Mouse (Mus musculus): ENCODE results near the gene Lcor. TPM values are rescaled to one million over a fixed set of nuclear protein-coding genes. Genes with fewer than 3 reads are reported as not detected.

Gene Lcor
- polyA plus RNA-seq, 1 experiment from 2014 or later = 14.0 TPM

GRCm38 (mm10) chr19:41481887-41482189, 599 bp upstream of the Lcor start:
- Histone ChIP-seq H3K4me2 (ENCODE audit: low read length) (peak overlapping the region; percentile 98), H3K27ac (peak overlapping the region; percentile 98), H3K36me3 (ENCODE audit: insufficient read depth, low read length) (no peaks in the 10 kb centered on the region), H3K4me1 (replicated peaks; ENCODE audit: insufficient read depth, low read length) (peaks cover 13% of the 10 kb centered on the region; the same call in 1 of the 2 replicates), H3K4me3 (replicated peaks; ENCODE audit: low read depth, low read length) (peak overlapping the region; percentile 95), H3K9ac (ENCODE audit: low read depth, low read length) (peak overlapping the region; percentile 92), H3K27me3 (ENCODE audit: insufficient read depth, low read length) (no peaks in the 10 kb centered on the region), H3K9me3 (replicated peaks; ENCODE audit: low read length) (no peaks in the 10 kb centered on the region)
- no peak for TF ChIP-seq CTCF (IDR thresholded peaks at IDR 0.05; ENCODE audit: low read depth)
- 2% methylated on average over 6 of the region's 6 CpGs for WGBS
- ATAC-seq (replicated peaks; ENCODE audit: low FRiP score, low read depth) (no peak), DNase-seq (ENCODE audit: low spot score) (no peak)

- ATAC-seq (replicated peaks; ENCODE audit: low FRiP score, low read depth) (peak; percentile 82), DNase-seq (ENCODE audit: low spot score) (peak; percentile 85)
- peak overlapping the region; percentile 92 for H3K9ac ChIP-seq (ENCODE audit: low read depth, low read length)
- H3K27me3 ChIP-seq (ENCODE audit: insufficient read depth, low read length) = no peaks in the 10 kb centered on the region
- 0% methylated on average over 58 of the region's 91 CpGs for WGBS
- H3K9me3 ChIP-seq (replicated peaks; ENCODE audit: low read length) = no peaks in the 10 kb centered on the region
- H3K4me2 ChIP-seq (ENCODE audit: low read length) = peak overlapping the region; percentile 98
- peak overlapping the region; percentile 98 for H3K27ac ChIP-seq
- TF ChIP-seq CTCF (IDR thresholded peaks at IDR 0.05; ENCODE audit: low read depth) = no peak
- peaks cover 13% of the 10 kb centered on the region; the same call in 1 of the 2 replicates for H3K4me1 ChIP-seq (replicated peaks; ENCODE audit: insufficient read depth, low read length)
- peak overlapping the region; percentile 95 for H3K4me3 ChIP-seq (replicated peaks; ENCODE audit: low read depth, low read length)
- no peaks in the 10 kb centered on the region for H3K36me3 ChIP-seq (ENCODE audit: insufficient read depth, low read length)
Measured at GRCm38 (mm10) chr19:41482909-41483444, 540 bp downstream of the Lcor start.

GRCm38 (mm10) chr19:41483445-41484040, 1.1 kb downstream of the Lcor start:
- ATAC-seq (replicated peaks; ENCODE audit: low FRiP score, low read depth) (0 out of 2 replicates have a peak, but pooled peaks have one; percentile 6), DNase-seq (ENCODE audit: low spot score) (peak; percentile 46)
- no peak for TF ChIP-seq CTCF (IDR thresholded peaks at IDR 0.05; ENCODE audit: low read depth)
- Histone ChIP-seq H3K27ac (peak overlapping the region; percentile 98), H3K9ac (ENCODE audit: low read depth, low read length) (peak overlapping the region; percentile 92), H3K36me3 (ENCODE audit: insufficient read depth, low read length) (no peaks in the 10 kb centered on the region), H3K4me1 (replicated peaks; ENCODE audit: insufficient read depth, low read length) (peaks cover 13% of the 10 kb centered on the region; the same call in 1 of the 2 replicates), H3K9me3 (replicated peaks; ENCODE audit: low read length) (no peaks in the 10 kb centered on the region), H3K27me3 (ENCODE audit: insufficient read depth, low read length) (no peaks in the 10 kb centered on the region), H3K4me3 (replicated peaks; ENCODE audit: low read depth, low read length) (peak overlapping the region; percentile 95), H3K4me2 (ENCODE audit: low read length) (peak overlapping the region; percentile 98)
- WGBS = under 1% methylated on average over 28 of the region's 30 CpGs

GRCm38 (mm10) chr19:41484361-41484760, 1.9 kb downstream of the Lcor start:
- no peak overlapping the region for H3K9ac ChIP-seq (ENCODE audit: low read depth, low read length)
- peaks cover 13% of the 10 kb centered on the region; the same call in 1 of the 2 replicates for H3K4me1 ChIP-seq (replicated peaks; ENCODE audit: insufficient read depth, low read length)
- TF ChIP-seq CTCF (IDR thresholded peaks at IDR 0.05; ENCODE audit: low read depth) = no peak
- no peaks in the 10 kb centered on the region for H3K9me3 ChIP-seq (replicated peaks; ENCODE audit: low read length)
- 20% methylated on average over 5 of the region's 5 CpGs for WGBS
- H3K27me3 ChIP-seq (ENCODE audit: insufficient read depth, low read length) = no peaks in the 10 kb centered on the region
- no peaks in the 10 kb centered on the region for H3K36me3 ChIP-seq (ENCODE audit: insufficient read depth, low read length)
- DNase-seq (ENCODE audit: low spot score) (peak; percentile 8), ATAC-seq (replicated peaks; ENCODE audit: low FRiP score, low read depth) (no peak)
- H3K27ac ChIP-seq = no peak overlapping the region
- no peak overlapping the region; the same call in 1 of the 2 replicates for H3K4me3 ChIP-seq (replicated peaks; ENCODE audit: low read depth, low read length)
- peak overlapping the region; percentile 43 for H3K4me2 ChIP-seq (ENCODE audit: low read length)

GRCm38 (mm10) chr19:41495382-41496032, 13.1 kb downstream of the Lcor start:
- H3K4me1 ChIP-seq (replicated peaks; ENCODE audit: insufficient read depth, low read length) = no peaks in the 10 kb centered on the region; the same call in 1 of the 2 replicates
- no peak for TF ChIP-seq CTCF (IDR thresholded peaks at IDR 0.05; ENCODE audit: low read depth)
- ATAC-seq (replicated peaks; ENCODE audit: low FRiP score, low read depth) (no peak), DNase-seq (ENCODE audit: low spot score) (peak; percentile 8)
- no peaks in the 10 kb centered on the region for H3K36me3 ChIP-seq (ENCODE audit: insufficient read depth, low read length)
- H3K27ac ChIP-seq = no peak overlapping the region
- H3K9ac ChIP-seq (ENCODE audit: low read depth, low read length) = no peak overlapping the region
- H3K9me3 ChIP-seq (replicated peaks; ENCODE audit: low read length) = no peaks in the 10 kb centered on the region
- WGBS = 23% methylated on average over 4 of the region's 4 CpGs
- H3K4me3 ChIP-seq (replicated peaks; ENCODE audit: low read depth, low read length) = no peak overlapping the region
- H3K4me2 ChIP-seq (ENCODE audit: low read length) = no peak overlapping the region
- H3K27me3 ChIP-seq (ENCODE audit: insufficient read depth, low read length) = no peaks in the 10 kb centered on the region

- H3K36me3 ChIP-seq (ENCODE audit: insufficient read depth, low read length) = no peaks in the 10 kb centered on the region
- no peaks in the 10 kb centered on the region for H3K27me3 ChIP-seq (ENCODE audit: insufficient read depth, low read length)
- no peaks in the 10 kb centered on the region; the same call in 1 of the 2 replicates for H3K4me1 ChIP-seq (replicated peaks; ENCODE audit: insufficient read depth, low read length)
- no peak overlapping the region for H3K4me2 ChIP-seq (ENCODE audit: low read length)
- DNase-seq (ENCODE audit: low spot score) (no peak), ATAC-seq (replicated peaks; ENCODE audit: low FRiP score, low read depth) (no peak)
- no peak overlapping the region for H3K4me3 ChIP-seq (replicated peaks; ENCODE audit: low read depth, low read length)
- TF ChIP-seq CTCF (IDR thresholded peaks at IDR 0.05; ENCODE audit: low read depth) = no peak
- H3K9me3 ChIP-seq (replicated peaks; ENCODE audit: low read length) = no peaks in the 10 kb centered on the region
- no peak overlapping the region for H3K9ac ChIP-seq (ENCODE audit: low read depth, low read length)
- no peak overlapping the region for H3K27ac ChIP-seq
Measured at GRCm38 (mm10) chr19:41496058-41496457, 13.6 kb downstream of the Lcor start.
